Mouse (Mus musculus) gonadal fat pad, adult 2 months (tissue): ENCODE measurements at regions not wholly inside any gene's neighbourhood (a gene's known extent, or its start where the extent isn't known, plus 50 kb on each side); places are given as distances from the start of the nearest gene placed in this dataset.
A peak's percentile ranks its signal among the peaks of the same experiment; 100 is the strongest.

Experiments
- DNase-seq: peaks from one replicate; pipeline ENCODE4 v3.0.0-alpha.2; 2012; ENCODE audit warnings: low read depth

DNA sequence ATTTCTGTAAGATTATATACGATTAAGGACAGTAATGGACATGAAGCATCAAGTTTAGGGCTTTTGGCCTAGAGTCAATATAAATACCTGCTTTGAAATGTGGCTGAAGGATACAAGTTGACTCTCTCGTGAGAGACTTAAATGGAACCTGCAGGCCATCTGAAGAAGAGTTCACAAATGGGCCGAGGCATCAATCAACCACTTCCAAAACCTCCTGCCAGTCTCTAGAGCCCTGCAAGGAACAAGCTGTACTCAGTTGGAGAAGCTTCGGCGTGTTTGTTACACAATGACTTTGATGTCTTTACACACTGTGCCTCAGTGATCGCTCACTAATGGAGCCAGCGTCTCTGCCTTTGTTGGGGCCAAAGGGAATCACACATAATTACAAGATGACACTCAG, 146.1 kb upstream of the Ccnd2 start:
- DNase-seq = peak; percentile 87

DNA sequence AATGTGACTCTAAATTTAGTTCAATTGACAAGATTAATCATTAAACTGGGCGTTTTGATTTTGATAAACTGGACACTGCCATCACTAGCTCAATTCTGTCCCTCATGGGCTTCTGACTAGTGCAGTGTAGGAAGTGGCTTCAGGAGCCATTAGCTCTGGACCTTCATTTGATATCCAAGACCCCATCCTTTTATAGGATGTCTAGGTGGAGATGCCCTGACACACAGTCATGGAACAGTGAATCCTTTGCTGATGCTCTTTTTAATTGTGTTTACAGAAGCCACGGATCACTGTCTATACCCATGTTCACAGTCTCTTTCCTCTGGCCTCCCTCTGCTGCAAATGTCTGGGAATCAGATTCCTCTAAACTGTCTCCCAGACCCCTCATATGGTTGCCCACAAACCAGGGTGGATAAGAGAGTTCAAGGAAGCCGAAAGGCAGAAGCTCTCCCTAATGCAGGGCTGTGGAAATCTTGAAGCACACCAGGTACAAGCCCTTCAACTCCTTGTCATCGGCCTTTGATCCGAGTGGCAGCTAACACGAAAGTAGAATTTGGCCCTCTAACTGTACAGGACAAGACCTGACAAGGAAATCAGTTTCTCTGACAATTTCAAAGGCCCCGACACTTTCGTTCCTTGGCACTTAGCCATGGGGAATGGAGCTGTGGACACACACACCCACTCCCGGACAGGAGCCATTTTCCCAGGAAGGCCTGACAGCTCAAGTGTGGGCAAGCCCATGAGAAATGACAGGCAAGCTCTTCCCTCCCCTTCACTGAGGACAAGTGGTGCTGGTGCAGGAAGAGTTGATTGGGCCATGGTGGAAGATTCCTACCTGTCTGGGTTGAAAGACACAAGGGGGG, 135.2 kb upstream of the Parp11 start:
- no peak for DNase-seq

DNA sequence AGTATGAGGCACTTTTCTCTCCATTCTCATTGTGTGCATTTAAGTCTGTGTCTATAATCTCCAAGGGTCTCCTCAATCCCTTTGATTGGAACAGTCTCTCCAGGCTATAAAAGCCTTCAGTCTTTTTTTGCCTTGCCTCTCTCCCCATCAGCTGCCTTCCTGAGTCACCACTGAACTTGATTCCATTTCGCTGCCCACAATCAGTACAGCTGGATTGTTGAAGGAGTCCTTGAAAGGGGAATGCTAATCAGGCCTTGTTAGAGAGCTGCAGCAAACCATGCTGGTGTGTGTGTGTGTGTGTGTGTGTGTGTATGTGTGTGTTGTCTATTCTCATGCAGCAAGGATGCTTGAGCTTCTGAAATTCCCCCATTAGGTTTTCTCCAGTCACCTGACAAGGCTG, 129.3 kb upstream of the Parp11 start:
- no peak for DNase-seq

DNA sequence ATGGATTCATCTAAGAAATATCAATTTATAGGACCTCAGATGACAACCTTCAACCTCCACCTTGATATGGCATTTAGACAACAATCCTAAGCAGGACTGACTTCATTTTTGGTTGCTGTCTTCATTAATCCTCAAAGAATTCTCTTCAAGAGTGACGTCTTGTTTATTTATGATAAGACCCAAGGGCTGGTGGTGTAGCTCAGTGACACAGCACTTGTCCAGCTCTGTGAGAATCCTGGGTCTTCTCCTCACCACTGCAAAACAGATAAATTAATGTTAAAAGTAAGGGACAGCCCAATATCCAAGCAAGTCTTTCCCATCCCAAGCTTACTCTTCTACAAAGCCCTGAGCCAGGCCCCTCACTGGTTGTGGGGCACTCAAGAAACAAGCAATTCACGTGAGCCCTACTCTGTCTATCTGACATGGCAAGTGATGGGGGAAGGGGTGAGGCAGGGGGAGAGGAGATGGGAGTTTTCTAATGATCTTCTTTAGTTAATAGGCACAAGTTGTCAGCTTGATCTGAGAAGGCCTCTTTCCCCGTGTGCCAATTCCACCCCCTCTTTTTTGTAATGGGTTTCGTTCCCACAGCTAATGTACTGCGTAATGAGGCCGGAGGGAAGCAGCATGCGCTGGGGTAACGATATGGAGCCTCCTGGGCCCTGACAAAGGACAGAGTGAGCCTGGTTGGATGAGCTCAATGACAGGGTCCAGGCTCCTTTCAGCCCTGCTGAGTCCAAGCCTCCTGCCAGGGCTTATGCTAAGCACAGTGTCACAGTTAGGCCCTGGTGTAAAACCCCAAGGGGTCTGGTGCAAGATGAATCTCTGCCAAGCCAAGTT, 127.7 kb upstream of the Parp11 start:
- no peak for DNase-seq

DNA sequence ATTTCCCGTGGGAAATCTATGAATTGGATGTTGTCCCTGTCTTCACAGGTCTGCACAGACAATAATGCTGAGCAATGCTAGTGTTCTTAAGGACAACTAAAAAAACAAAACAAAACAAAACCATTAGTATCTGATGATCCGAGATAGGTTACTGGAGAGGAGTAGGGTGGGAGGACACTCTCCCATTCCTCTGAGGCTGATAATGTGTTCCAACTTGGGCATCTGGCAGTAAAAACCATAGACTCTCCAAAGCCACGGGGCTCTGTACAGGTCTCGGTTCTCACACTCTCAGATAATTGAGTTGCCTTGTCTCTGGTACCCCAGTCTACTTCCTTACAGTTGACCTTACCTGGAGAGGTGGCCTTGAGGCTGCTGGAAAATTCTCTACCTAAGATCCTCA, 126.0 kb upstream of the Parp11 start:
- DNase-seq = no peak

DNA sequence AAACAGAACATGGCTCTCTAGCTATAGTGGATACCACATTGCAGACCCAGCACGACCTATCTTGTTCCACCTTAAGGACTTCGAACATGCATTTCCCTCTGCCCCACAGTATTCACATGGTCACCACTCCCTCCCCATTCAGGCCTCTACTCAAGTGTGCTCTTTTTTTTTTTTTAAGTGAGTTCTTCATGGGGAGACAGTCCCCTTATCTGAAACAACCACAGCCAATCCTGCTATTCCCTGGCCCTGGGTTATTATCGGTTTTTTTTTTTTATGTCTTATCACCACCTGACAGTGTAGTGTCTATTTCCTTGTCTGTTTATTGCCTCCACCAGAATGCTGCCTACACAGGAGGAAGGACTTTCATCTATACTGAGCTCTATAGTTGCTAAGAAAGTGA, 125.6 kb upstream of the Parp11 start:
- no peak for DNase-seq

DNA sequence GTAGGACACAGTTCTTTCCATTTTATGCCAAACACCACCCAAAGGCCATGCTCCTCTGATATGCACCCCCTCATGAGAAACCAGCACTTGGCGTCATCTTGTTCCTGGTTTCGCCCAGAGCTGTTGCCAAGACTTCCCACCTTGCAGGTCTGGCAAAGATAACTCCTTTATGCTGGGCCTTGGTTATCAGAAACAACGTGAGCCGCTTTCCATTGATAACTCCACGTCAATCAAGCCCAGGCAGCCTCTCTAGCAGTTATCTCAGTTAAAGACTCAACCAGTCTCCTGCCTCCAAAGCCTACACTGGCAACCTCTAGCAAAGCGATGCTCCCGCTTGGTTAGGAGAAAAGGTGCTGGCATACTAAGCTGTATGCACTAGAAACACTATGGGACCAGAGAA, 124.2 kb upstream of the Parp11 start:
- DNase-seq = no peak

DNA sequence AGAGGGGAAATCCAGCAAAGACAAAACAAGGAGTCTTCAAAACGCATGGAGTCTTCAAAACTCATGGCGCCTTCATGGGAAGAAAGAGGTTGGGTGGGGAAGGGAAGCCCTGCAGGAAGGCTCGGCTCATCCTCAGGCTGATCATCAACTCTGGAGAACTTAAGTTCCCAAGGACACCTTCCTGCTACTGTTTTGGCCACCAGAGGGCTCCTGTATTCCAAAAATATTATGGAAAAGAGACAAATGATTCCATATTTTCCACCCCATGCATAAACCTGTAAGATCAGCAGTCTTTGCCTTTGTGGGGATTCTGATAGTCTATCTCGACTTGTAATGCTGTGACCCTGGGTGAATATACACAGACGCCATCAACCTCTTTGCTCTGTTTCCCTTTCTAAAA, 121.7 kb upstream of the Parp11 start:
- no peak for DNase-seq

DNA sequence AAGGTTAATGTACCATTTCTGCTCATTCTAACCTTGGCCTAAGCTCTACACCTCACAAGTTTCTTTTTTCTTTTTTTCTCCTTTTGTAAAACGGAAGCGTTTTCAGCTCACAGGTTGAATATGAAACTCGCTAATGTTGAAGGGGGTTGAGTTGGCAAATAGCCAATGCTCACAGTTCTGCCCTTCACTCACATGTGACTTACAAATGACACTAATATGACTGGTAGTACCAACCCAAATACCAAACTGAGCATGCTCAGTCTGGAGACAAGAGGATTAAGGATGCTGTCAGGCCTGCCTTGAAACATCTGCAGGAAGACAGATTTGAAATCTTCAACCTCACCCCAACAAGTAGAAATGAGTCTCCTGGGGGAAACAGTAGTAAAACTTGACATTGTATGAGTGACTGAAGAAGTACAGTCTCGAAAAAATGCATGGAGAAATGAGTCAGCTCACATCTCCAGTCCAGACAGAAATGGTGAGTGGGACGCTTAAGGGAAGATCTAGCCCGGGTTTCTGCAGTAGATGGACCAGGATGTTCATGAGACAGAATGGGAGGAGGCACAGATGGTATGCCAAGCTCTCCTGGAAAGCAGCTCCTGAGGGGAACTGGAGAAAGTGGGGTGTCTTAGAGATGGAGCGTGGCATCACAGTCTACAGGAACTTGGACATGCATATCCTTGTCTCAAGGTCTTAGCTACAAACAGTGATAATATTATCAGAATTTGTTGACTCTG, 120.9 kb upstream of the Parp11 start:
- DNase-seq = no peak

DNA sequence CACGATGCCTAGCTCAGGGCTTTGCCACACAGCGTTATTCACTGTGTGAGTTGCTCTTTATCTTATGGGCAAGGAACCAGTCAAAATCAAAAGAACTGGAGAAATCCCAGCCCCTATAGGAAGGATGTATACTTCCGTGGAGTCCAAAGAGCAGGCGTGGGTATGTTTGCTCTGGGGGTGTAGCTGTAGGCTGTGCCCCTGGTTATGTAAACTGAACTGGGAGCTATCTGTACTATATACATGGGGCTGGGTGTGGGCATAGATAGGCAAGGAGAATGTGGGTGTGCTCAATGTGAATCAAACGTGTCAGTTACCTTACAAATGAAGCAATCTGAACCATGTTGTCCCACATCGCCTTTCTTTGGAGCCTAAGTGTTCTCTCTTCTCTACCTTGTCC, 120.3 kb upstream of the Parp11 start:
- no peak for DNase-seq

DNA sequence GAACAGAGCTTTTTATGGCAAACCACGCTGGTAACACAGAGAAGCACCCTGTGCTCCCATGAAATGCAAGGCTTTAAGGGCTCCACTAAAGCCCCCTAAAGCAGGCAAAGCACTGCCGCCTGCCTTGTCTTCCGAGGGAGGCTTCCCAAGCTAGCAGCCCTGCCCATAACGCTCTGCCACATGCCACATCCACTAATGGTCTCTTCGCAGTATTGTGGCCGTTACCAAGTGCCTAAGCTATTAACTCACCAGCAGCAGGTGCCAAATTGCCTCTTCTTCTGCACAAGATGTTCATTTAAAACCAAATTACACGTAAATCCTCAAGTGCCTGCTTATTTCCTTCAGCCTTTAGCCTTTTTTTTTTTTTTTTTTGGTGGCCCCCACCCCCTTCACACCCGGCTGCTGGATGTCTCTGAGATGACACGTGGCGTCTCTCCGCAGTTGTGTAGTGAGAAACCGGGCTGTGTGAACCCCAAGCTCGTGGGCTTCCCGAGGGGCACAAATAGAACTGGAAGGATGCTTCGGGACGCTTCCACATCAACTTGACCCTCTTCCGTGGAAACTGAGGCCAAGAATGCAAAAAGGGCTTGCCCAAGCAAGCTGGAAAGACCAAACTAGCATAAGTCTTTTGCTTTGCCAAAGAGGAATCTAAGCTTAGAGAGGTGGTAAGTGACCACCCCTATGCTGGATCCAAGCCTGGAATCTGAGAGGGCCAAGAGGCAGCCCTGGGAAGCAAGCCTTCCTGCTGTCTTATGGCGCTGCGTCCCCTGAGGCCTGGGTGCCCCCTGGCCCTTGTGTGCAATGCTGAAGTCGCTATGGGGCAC, 117.2 kb upstream of the Parp11 start:
- no peak for DNase-seq

DNA sequence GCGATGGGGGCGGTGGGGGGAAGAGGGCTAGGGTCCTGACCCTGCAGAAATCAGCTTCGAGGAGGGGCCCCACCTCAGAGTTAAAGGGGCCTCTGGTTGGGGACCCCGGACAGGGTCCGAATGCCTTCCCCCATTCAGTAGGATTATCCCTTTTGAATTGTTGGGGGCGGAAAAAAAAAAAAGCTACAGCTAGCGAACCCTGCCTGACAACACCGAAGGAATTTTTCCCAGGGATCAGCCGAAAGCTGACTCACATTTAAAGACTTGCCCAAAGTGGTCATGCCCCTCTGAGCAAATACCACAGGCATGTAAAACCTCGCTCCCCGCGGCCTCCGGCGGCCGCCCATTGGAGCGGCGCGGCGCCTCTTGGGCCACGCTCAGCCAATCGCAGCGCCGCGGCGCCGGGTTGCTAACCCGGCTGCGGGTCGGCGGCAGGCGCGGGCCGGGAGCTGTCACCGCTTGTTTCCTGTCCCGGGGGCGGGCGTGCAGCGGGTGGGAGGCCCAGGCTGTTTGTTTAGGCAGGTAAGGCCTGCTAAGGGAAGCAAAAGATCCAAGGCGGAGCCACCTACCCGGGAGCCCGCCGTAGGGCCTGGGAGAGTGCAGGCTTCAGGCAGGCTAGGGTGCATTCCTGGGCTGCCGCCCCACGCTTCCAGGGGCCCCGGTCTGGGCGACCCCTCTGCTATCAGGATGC, 116.5 kb upstream of the Parp11 start:
- DNase-seq = no peak

DNA sequence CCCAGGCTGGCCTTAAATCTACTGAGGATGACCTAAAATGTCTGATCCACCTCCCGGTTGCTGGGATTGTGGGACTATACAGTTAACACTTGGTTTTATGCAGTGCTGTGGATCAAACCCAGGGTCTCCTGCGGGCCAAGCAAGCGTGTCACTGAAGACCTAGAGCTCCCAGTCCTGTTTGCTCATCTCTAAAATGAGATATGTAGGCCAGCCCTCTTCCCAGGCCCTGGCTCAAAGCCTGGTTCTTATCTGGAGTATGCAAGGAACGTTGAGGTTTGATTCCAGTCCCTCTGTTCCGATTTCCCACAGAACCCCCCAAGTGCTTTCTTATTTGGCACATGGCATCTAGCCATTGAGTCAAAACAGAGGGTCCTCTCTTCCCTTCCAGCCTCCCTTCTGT, 115.5 kb upstream of the Parp11 start:
- DNase-seq = no peak

DNA sequence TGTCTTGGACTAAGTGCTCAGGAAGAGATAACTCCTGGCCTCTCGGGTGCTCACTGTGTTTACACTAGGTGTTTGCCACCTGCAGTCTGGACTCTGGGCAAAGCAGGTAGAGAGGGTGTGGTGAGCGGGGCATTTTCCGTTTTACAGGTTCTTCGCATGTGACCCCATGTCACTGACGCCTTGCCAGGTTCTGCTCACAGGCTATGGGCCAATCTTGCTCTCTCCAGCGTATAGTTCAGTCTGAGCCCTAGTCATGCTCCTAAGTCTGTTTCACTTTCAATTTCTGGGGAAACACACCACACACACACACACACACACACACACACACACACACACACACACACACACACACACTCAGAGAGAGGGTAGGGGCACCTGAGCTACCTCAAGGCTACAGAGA, 112.4 kb upstream of the Parp11 start:
- DNase-seq = no peak

DNA sequence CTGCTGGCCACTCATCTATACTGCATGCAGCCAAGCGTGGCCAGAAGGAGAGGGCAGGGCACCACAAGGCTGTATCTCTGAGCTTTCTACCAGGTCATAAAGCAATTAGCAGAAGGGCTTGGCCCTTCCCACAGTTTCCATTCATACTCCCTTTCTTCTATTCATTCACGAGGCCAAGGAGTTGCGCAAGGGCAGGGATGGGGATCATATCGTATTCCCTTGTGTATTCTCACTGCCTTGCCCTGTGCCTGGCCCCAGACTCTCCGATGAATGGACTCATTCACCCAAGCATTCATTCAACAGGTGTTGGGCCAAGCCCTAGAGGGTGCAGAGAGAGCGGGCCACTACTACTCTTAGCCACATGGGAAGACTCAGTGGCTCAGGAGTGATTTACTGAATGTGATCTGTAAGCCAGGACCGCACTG, 111.2 kb upstream of the Parp11 start:
- no peak for DNase-seq

DNA sequence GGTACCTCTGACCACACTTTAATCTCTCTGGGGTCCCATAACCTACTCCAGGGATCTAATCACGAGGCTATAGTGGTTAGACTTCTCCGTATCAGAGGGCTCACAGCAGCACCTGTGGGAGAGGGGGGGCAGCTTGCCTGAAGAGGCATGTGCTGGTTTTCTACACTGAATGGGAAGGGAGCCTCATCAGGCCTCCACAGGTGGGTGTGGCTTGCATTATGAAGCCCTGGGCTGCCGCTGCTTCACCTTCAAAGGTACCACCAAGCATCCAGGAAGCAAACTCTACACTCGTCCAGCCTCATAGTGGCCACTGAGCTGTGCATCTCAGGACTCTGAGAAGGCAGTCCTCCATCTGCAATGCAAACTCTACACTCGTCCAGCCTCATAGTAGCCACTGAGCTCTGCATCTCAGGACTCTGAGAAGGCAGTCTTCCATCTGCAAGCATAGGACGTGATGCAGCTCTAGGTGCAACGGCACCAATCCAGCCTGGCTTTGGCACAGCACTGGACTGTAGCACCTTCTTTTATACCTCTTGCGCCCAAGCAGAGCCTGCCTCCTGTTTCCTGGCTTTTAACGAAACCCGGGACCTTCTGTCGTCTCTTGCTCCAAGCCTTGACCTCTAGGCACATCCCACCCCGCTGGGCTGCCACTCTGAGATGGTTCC, 110.5 kb upstream of the Parp11 start:
- DNase-seq = no peak

DNA sequence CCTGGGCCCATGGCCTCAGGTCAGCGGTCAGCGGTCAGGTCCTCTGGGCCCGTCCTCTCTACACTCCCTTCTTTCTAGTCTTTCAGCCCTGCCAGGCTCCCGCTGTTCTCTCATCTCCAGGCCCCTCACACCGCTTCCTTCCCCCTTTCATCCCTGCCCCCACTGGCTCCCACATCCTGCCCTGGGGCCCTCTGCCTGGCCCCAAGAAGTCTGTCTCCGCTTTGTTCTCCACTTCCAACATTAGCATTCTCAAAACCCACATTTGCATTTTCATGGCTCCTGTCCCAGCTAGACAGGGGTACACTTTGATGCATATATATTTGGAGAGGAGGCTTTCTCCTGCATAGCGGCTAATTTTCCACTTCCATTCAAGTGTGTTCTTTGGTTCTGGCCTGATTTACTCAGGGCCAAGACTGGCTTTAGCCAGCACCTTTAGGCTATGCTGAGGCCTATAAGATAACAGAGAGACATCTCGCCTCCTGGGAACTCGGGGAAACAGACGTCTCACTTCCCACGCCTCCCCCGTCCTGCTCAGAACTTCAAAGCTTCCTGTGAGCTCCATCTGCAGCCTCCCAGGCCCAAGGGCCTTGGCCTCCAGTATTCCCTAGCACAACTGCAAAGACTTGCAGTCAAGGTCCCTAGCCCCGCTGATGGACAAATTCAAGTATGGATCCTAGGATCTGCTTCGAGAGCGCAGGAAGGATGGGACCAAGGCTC, 109.8 kb upstream of the Parp11 start:
- no peak for DNase-seq

DNA sequence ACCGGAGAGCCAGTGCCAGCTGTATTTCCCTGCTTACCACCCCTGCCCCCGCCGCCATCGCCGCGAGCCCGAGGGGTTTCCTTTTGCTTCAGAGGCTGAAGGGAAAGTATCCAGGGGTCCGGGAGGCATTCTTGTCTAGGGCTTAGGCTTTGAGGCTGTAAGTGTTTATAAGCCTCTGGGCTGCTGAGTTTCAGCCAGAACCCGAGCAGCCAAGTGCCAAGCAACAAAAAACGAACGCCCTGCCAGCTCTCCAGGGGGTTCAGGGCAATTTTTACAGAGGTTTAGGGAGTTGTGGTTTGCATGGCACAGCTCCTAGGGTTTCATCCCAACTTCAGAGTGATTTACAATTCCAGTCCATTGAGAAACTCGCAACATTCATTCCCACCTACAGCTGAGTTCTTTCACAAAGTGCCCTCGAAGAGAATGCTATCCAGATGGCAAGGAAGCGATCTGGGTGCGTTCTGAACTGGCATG, 109.2 kb upstream of the Parp11 start:
- peak; percentile 98 for DNase-seq

DNA sequence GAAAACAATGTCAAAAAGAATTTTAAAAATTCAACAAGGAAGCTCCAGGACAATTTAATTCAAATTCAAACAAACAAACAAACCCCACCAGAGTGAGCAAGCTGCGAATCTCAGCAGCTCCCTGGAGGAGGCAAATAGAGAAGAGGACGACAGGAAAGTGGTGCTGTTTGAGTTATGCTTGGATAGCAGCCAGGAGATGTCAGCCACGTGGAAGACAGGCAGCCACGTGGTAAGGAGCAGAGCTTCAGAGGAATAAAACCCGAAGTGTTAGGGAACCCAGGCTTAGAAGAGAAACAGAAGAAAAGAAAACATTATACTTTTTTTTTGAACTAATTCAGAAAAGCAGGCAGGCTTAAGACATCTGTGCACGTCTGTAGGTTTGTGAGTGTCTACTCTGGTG, 108.2 kb upstream of the Parp11 start:
- no peak for DNase-seq

DNA sequence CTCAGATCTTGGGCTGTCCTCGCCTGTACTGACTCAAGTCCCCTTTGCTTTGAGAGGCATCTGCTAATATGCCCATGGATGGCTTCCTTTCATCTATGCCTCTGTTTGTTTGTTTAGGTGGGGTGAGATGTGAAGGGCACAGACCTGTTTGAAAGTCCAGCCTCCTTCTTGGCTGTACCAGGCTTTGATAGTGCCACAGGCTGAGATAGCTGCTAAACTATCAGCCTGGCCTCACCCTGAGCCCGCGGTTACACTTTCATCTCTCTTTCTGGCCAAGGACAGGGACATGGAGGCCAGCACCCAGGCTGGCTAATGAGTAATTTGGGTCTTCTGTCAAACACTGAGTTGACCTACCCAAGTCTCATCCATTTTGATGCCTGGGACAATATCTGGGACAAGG, 105.0 kb upstream of the Parp11 start:
- DNase-seq = no peak
